Mouse (Mus musculus) spleen, adult 18-20 months (tissue): ENCODE results near the gene Vmn1r7.
"Not testable (repeated sequence)": the region's sequence is repeated elsewhere in the genome, so short reads cannot be mapped to it uniquely, and the experiment has no call there.

Source experiments
- DNase-seq, 2 experiments: peaks; one replicate each; pipeline ENCODE4 v3.0.0; 2022; ENCODE audit warnings: mixed read lengths in 2 of 2

The Vmn1r7 gene

GRCm38 (mm10) chr6:57025224-57025623, at the start of gene Vmn1r7:
TSS of gene Vmn1r7 (minus strand) at chr6:57025324.
- DNase-seq = not testable (repeated sequence)

- DNase-seq = no peak
Observed at GRCm38 (mm10) chr6:57066487-57066886, 41.4 kb upstream of the Vmn1r7 start, which contains the start of gene Vmn1r9. TSS of gene Vmn1r9 (plus strand) at chr6:57066787.

DNA sequence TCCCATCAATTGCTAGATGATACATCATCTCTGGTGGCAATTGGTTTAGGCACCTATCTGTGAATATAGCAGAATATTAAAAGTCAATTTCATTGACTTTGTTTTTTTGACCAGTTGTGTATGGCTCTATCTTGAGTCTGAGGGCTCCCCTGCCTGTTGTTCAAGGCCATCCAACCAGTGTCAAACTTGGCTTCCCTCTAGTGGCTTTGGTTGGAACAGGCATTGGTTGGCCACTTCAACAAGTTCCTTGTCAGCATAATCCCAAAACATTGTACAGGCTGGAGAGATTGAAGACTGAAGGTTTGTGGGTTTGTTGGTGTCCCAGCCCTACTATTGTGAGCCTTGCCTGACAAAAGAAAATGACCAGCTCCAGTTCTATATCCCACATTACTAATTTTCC, 38.6 kb upstream of the Vmn1r7 start:
- DNase-seq = peak in 1 of 2 experiments; percentile 4

DNA sequence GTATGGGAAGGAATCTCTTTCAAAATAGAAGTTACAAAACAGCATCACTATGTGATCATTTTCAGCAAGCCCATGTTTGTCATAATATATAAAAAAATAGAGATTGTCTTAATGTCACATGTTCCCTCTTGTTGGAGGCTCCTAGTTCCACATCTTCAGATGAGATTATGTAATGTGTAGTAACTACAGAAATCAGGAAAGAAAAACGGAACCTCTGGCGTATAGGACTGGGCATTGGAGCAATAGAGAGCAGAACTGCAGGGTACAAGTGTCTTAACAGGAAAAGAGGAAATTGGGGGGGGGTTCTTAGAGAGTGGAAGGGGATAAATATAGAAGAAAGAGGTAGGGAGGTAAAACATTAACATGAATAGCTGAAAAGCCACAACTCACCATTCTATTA, 9.6 kb upstream of the Vmn1r7 start:
- DNase-seq = no peak

GRCm38 (mm10) chr6:57031984-57032383, 6.9 kb upstream of the Vmn1r7 start, which contains the start of gene Vmn1r8:
TSS of gene Vmn1r8 (plus strand) at chr6:57032284.
- no peak for DNase-seq

DNA sequence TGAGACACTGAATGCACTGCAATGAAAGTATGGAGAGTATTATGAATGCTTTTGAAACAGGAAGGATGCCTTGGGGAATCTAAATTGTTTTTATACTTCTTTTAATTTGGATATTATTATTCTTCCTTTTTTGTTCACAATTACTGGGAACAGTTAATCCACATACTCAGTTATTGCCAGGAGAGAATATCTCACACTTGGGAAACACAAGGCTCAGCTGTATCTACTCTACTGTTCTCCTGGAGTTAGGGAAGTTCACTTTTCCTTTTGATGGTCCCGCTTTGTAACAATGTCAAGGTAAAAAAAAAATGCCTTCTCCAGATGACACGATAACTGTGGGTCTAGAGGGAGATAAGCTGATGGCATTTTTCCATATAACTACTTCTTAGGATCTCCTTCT, 28.2 kb downstream of the Vmn1r7 start, which contains the start of gene Vmn1r6:
Gene Vmn1r6, plus strand, starts transcription at position 301 of the 400 bp plus-strand sequence.
- DNase-seq = no peak
